Mouse (Mus musculus): ENCODE measurements around the gene Wdr54. TPM values are rescaled to one million over a fixed set of nuclear protein-coding genes. Genes with fewer than 3 reads are reported as not detected.
A peak's percentile ranks its signal among the peaks of the same experiment; 100 is the strongest.
"Not testable (repeated sequence)": the region's sequence is repeated elsewhere in the genome, so short reads cannot be mapped to it uniquely, and the experiment has no call there.

The Wdr54 gene
- total and polyA plus RNA-seq, 2 experiments from 2014 or later = 1.1 to 5.5 TPM

GRCm38 (mm10) chr6:83159456-83159855, 3.3 kb upstream of the Wdr54 start:
- DNase-seq (ENCODE audit: low spot score) = peak; percentile 63
- not testable (repeated sequence) for H3K27ac ChIP-seq (ENCODE audit: low read depth); H3K4me2 ChIP-seq (ENCODE audit: low read depth, low read length); ATAC-seq (ENCODE audit: insufficient read depth, low read depth); H3K9ac ChIP-seq (replicated peaks; ENCODE audit: low read depth, low read length); H3K4me3 ChIP-seq (ENCODE audit: low read depth, low read length); H3K36me3 ChIP-seq (replicated peaks; ENCODE audit: control insufficient read depth, insufficient read depth, low read length); H3K9me3 ChIP-seq (replicated peaks; ENCODE audit: control insufficient read depth, low read length)
- WGBS = 22% methylated on average over 3 of the region's 3 CpGs
- Histone ChIP-seq H3K4me1 (ENCODE audit: control insufficient read depth, insufficient read depth) (peaks cover 16% of the 10 kb centered on the region), H3K27me3 (ENCODE audit: control insufficient read depth, insufficient read depth, low read length) (peaks cover 27% of the 10 kb centered on the region)
- TF ChIP-seq CTCF (IDR thresholded peaks at IDR 0.05; ENCODE audit: low read depth) = peak; percentile 71

- WGBS = 10% methylated on average over 23 of the region's 23 CpGs
- Histone ChIP-seq H3K27me3 (ENCODE audit: control insufficient read depth, insufficient read depth, low read length) (peaks cover 7% of the 10 kb centered on the region), H3K4me3 (ENCODE audit: low read depth, low read length) (peak overlapping the region; percentile 48), H3K9ac (replicated peaks; ENCODE audit: low read depth, low read length) (no peak overlapping the region), H3K9me3 (replicated peaks; ENCODE audit: control insufficient read depth, low read length) (no peaks in the 10 kb centered on the region), H3K36me3 (replicated peaks; ENCODE audit: control insufficient read depth, insufficient read depth, low read length) (0 out of 2 replicates have a peak, but pooled peaks cover 10% of the 10 kb centered on the region), H3K4me2 (ENCODE audit: low read depth, low read length) (peak overlapping the region; percentile 74), H3K4me1 (ENCODE audit: control insufficient read depth, insufficient read depth) (0 out of 2 replicates have a peak, but pooled peaks cover 4% of the 10 kb centered on the region), H3K27ac (ENCODE audit: low read depth) (no peak overlapping the region)
- TF ChIP-seq CTCF (IDR thresholded peaks at IDR 0.05; ENCODE audit: low read depth) (no peak), EP300 (IDR thresholded peaks at IDR 0.05; ENCODE audit: low read depth) (no peak)
- no peak for DNase-seq (ENCODE audit: low spot score)
- ATAC-seq (ENCODE audit: insufficient read depth, low read depth) = peak; percentile 11; the same call in 1 of the 2 replicates
These were observed 502 bp downstream of the Wdr54 start for GRCm38 (mm10) chr6:83155552-83156238.

GRCm38 (mm10) chr6:83153485-83153884, 2.7 kb downstream of the Wdr54 start:
- H3K4me3 ChIP-seq (ENCODE audit: low read depth, low read length) = no peak overlapping the region
- H3K36me3 ChIP-seq (replicated peaks; ENCODE audit: control insufficient read depth, insufficient read depth, low read length) = peaks cover 26% of the 10 kb centered on the region; the same call in 1 of the 2 replicates
- 0 out of 2 replicates have a peak, but pooled peaks cover 4% of the 10 kb centered on the region for H3K4me1 ChIP-seq (ENCODE audit: control insufficient read depth, insufficient read depth)
- 62% methylated on average over 5 of the region's 5 CpGs for WGBS
- H3K27me3 ChIP-seq (ENCODE audit: control insufficient read depth, insufficient read depth, low read length) = no peaks in the 10 kb centered on the region
- ATAC-seq (ENCODE audit: insufficient read depth, low read depth) = no peak
- no peaks in the 10 kb centered on the region for H3K9me3 ChIP-seq (replicated peaks; ENCODE audit: control insufficient read depth, low read length)
- H3K27ac ChIP-seq (ENCODE audit: low read depth) = no peak overlapping the region
- DNase-seq (ENCODE audit: low spot score) = no peak
- no peak overlapping the region for H3K9ac ChIP-seq (replicated peaks; ENCODE audit: low read depth, low read length)
- no peak overlapping the region for H3K4me2 ChIP-seq (ENCODE audit: low read depth, low read length)
- TF ChIP-seq CTCF (IDR thresholded peaks at IDR 0.05; ENCODE audit: low read depth) (no peak), EP300 (IDR thresholded peaks at IDR 0.05; ENCODE audit: low read depth) (no peak)

GRCm38 (mm10) chr6:83153038-83153437, 3.2 kb downstream of the Wdr54 start:
- Histone ChIP-seq H3K27ac (ENCODE audit: low read depth) (no peak overlapping the region), H3K4me2 (ENCODE audit: low read depth, low read length) (no peak overlapping the region), H3K4me1 (ENCODE audit: control insufficient read depth, insufficient read depth) (0 out of 2 replicates have a peak, but pooled peaks cover 4% of the 10 kb centered on the region), H3K9ac (replicated peaks; ENCODE audit: low read depth, low read length) (no peak overlapping the region), H3K36me3 (replicated peaks; ENCODE audit: control insufficient read depth, insufficient read depth, low read length) (peaks cover 28% of the 10 kb centered on the region; the same call in 1 of the 2 replicates), H3K27me3 (ENCODE audit: control insufficient read depth, insufficient read depth, low read length) (no peaks in the 10 kb centered on the region), H3K9me3 (replicated peaks; ENCODE audit: control insufficient read depth, low read length) (no peaks in the 10 kb centered on the region), H3K4me3 (ENCODE audit: low read depth, low read length) (no peak overlapping the region)
- TF ChIP-seq CTCF (IDR thresholded peaks at IDR 0.05; ENCODE audit: low read depth) (no peak), EP300 (IDR thresholded peaks at IDR 0.05; ENCODE audit: low read depth) (no peak)
- ATAC-seq (ENCODE audit: insufficient read depth, low read depth) (no peak), DNase-seq (ENCODE audit: low spot score) (no peak)
- WGBS = 82% methylated on average over 12 of the region's 12 CpGs

- WGBS = 41% methylated on average over 8 of the region's 8 CpGs
- H3K36me3 ChIP-seq (replicated peaks; ENCODE audit: control insufficient read depth, insufficient read depth, low read length) = peaks cover 36% of the 10 kb centered on the region
- TF ChIP-seq EP300 (IDR thresholded peaks at IDR 0.05; ENCODE audit: low read depth) (no peak), CTCF (IDR thresholded peaks at IDR 0.05; ENCODE audit: low read depth) (no peak)
- no peaks in the 10 kb centered on the region for H3K9me3 ChIP-seq (replicated peaks; ENCODE audit: control insufficient read depth, low read length)
- H3K4me2 ChIP-seq (ENCODE audit: low read depth, low read length) = no peak overlapping the region
- no peak overlapping the region for H3K9ac ChIP-seq (replicated peaks; ENCODE audit: low read depth, low read length)
- no peak overlapping the region for H3K27ac ChIP-seq (ENCODE audit: low read depth)
- no peaks in the 10 kb centered on the region for H3K27me3 ChIP-seq (ENCODE audit: control insufficient read depth, insufficient read depth, low read length)
- H3K4me1 ChIP-seq (ENCODE audit: control insufficient read depth, insufficient read depth) = 0 out of 2 replicates have a peak, but pooled peaks cover 4% of the 10 kb centered on the region
- H3K4me3 ChIP-seq (ENCODE audit: low read depth, low read length) = no peak overlapping the region
- ATAC-seq (ENCODE audit: insufficient read depth, low read depth) (no peak), DNase-seq (ENCODE audit: low spot score) (no peak)
These were observed 4.5 kb downstream of the Wdr54 start for GRCm38 (mm10) chr6:83151721-83152120.

Data from heart, postnatal 0 days (tissue).